Mouse (Mus musculus): Measurements from ENCODE around the gene Yod1. TPM values are rescaled to one million over a fixed set of nuclear protein-coding genes. Genes with fewer than 3 reads are reported as not detected.

The Yod1 gene
- total and polyA plus RNA-seq, 3 experiments = 6.1 to 8.6 TPM; not detected in 1

GRCm38 (mm10) chr1:130734452-130734851 is 17.3 kb downstream of the Yod1 start:
- Histone ChIP-seq H3K36me3 (ENCODE audit: control insufficient read depth in 1 of 2, insufficient read depth in 2 of 2, low read length in 2 of 2) (peaks cover 0 to 32% of the 10 kb centered on the region in 2 experiments; a peak in 2 of 4 replicates), H3K4me3 (ENCODE audit: control insufficient read depth in 1 of 2, insufficient read depth in 1 of 2, low read depth in 2 of 2, low read length in 2 of 2) (no peak overlapping the region), H3K27me3 (ENCODE audit: control insufficient read depth in 1 of 2, insufficient read depth in 2 of 2, low read length in 2 of 2) (no peaks in the 10 kb centered on the region), H3K4me1 (ENCODE audit: control insufficient read depth in 1 of 2, insufficient read depth in 2 of 2, low read length in 2 of 2) (peaks cover 6 to 33% of the 10 kb centered on the region in 2 experiments), H3K9me3 (replicated peaks; ENCODE audit: insufficient read depth, low read length) (no peaks in the 10 kb centered on the region), H3K9ac (ENCODE audit: control insufficient read depth, low read depth, low read length, poor library complexity, severe bottlenecking) (no peak overlapping the region), H3K79me2 (ENCODE audit: control insufficient read depth, insufficient read depth, low read length, poor library complexity) (no peaks in the 10 kb centered on the region), H3K27ac (ENCODE audit: control insufficient read depth, low read depth, low read length) (no peak overlapping the region)
- no peak for DNase-seq (ENCODE audit: low read depth, low spot score)
- no peak for TF ChIP-seq ELF1 (IDR thresholded peaks at IDR 0.05; ENCODE audit: low read depth, low read length)
- TF ChIP-seq GATA1 (IDR thresholded peaks at IDR 0.05; ENCODE audit: low read depth, low read length) = no peak
- no peak for TF ChIP-seq TAL1 (IDR thresholded peaks at IDR 0.05; ENCODE audit: low read length)
- TF ChIP-seq MAZ (IDR thresholded peaks at IDR 0.05; ENCODE audit: low read depth, low read length) = no peak
- no peak for TF ChIP-seq NELFE (IDR thresholded peaks at IDR 0.05; ENCODE audit: low read depth, low read length)
- TF ChIP-seq MXI1 (IDR thresholded peaks at IDR 0.05; ENCODE audit: low read depth, low read length) = no peak
- TF ChIP-seq USF2 (IDR thresholded peaks at IDR 0.05; ENCODE audit: borderline replicate concordance in 1 of 2, insufficient read depth in 1 of 2, low read depth in 1 of 2, low read length in 2 of 2) = no peak
- TF ChIP-seq ZKSCAN1 (IDR thresholded peaks at IDR 0.05; ENCODE audit: low read depth, low read length) = no peak
- no peak for TF ChIP-seq MYC (IDR thresholded peaks at IDR 0.05; ENCODE audit: low read depth, low read length)
- no peak for TF ChIP-seq TCF12 (IDR thresholded peaks at IDR 0.05; ENCODE audit: low read depth, low read length)
- no peak for TF ChIP-seq GABPA (IDR thresholded peaks at IDR 0.05; ENCODE audit: low read depth, low read length)
- no peak for TF ChIP-seq RCOR1 (IDR thresholded peaks at IDR 0.05; ENCODE audit: low read depth, low read length)
- TF ChIP-seq MAFK (IDR thresholded peaks at IDR 0.05; ENCODE audit: borderline replicate concordance, low read depth, low read length) = no peak
- no peak for TF ChIP-seq E2F4 (IDR thresholded peaks at IDR 0.05; ENCODE audit: borderline replicate concordance, low read depth, low read length)
- no peak for TF ChIP-seq JUND (IDR thresholded peaks at IDR 0.05; ENCODE audit: low read depth, low read length)
- no peak for TF ChIP-seq ETS1 (IDR thresholded peaks at IDR 0.05; ENCODE audit: low read depth, low read length)
- TF ChIP-seq CTCF (IDR thresholded peaks at IDR 0.05 in 2 of 3, conservative IDR thresholded peaks at IDR 0.05 in 1 of 3; ENCODE audit: control insufficient read depth in 1 of 3, insufficient read depth in 1 of 3, low read depth in 2 of 3, low read length in 3 of 3, poor library complexity in 1 of 3, severe bottlenecking in 1 of 3) = no peak
- no peak for TF ChIP-seq ZMIZ1 (IDR thresholded peaks at IDR 0.05; ENCODE audit: low read depth, low read length)

GRCm38 (mm10) chr1:130734852-130735251 is 17.7 kb downstream of the Yod1 start:
- Histone ChIP-seq H3K27ac (ENCODE audit: control insufficient read depth, low read depth, low read length) (no peak overlapping the region), H3K4me3 (ENCODE audit: control insufficient read depth in 1 of 2, insufficient read depth in 1 of 2, low read depth in 2 of 2, low read length in 2 of 2) (no peak overlapping the region), H3K27me3 (ENCODE audit: control insufficient read depth in 1 of 2, insufficient read depth in 2 of 2, low read length in 2 of 2) (no peaks in the 10 kb centered on the region), H3K9ac (ENCODE audit: control insufficient read depth, low read depth, low read length, poor library complexity, severe bottlenecking) (no peak overlapping the region), H3K36me3 (ENCODE audit: control insufficient read depth in 1 of 2, insufficient read depth in 2 of 2, low read length in 2 of 2) (peaks cover 0 to 36% of the 10 kb centered on the region in 2 experiments; a peak in 2 of 4 replicates), H3K4me1 (ENCODE audit: control insufficient read depth in 1 of 2, insufficient read depth in 2 of 2, low read length in 2 of 2) (peaks cover 9 to 34% of the 10 kb centered on the region in 2 experiments), H3K79me2 (ENCODE audit: control insufficient read depth, insufficient read depth, low read length, poor library complexity) (no peaks in the 10 kb centered on the region), H3K9me3 (replicated peaks; ENCODE audit: insufficient read depth, low read length) (no peaks in the 10 kb centered on the region)
- no peak for TF ChIP-seq USF1 (IDR thresholded peaks at IDR 0.05; ENCODE audit: low read depth, low read length)
- TF ChIP-seq RAD21 (IDR thresholded peaks at IDR 0.05; ENCODE audit: low read depth, low read length) = no peak
- no peak for TF ChIP-seq JUND (IDR thresholded peaks at IDR 0.05; ENCODE audit: low read depth, low read length)
- no peak for TF ChIP-seq UBTF (IDR thresholded peaks at IDR 0.05; ENCODE audit: borderline replicate concordance, insufficient read depth, low read depth, low read length)
- TF ChIP-seq TAL1 (IDR thresholded peaks at IDR 0.05; ENCODE audit: low read length) = no peak
- TF ChIP-seq POLR2AphosphoS5 (IDR thresholded peaks at IDR 0.05; ENCODE audit: borderline replicate concordance, low read depth, low read length) = no peak
- TF ChIP-seq MAFK (IDR thresholded peaks at IDR 0.05; ENCODE audit: borderline replicate concordance, low read depth, low read length) = no peak
- TF ChIP-seq ZC3H11A (IDR thresholded peaks at IDR 0.05; ENCODE audit: low read depth, low read length) = no peak
- TF ChIP-seq NRF1 (IDR thresholded peaks at IDR 0.05; ENCODE audit: insufficient read depth, low read depth, low read length, poor library complexity, severe bottlenecking) = no peak
- TF ChIP-seq CHD2 (IDR thresholded peaks at IDR 0.05; ENCODE audit: low read length) = no peak
- no peak for TF ChIP-seq SIN3A (IDR thresholded peaks at IDR 0.05; ENCODE audit: low read length)
- no peak for TF ChIP-seq EP300 (IDR thresholded peaks at IDR 0.05; ENCODE audit: low read depth in 1 of 2, low read length in 2 of 2)
- no peak for TF ChIP-seq BHLHE40 (IDR thresholded peaks at IDR 0.05; ENCODE audit: borderline replicate concordance, low read depth, low read length)
- no peak for TF ChIP-seq MAZ (IDR thresholded peaks at IDR 0.05; ENCODE audit: low read depth, low read length)
- DNase-seq (ENCODE audit: low read depth, low spot score) = no peak

Measured in MEL (cell line).